ENCODE assay signal across 52 mouse cellular contexts in genomic region chr10:77738929-77739328, GRCm38 (mm10). TPM values are rescaled to one million over a fixed set of nuclear protein-coding genes. Genes with fewer than 3 reads are reported as not detected.
"Had no signal": no experiment of that assay in that cellular context is flagged by ENCODE, and none has a peak within 500 bp of the region (broad histone marks: within the 10 kb centered on the region; RNA-seq: fewer than 3 reads in every experiment).

No protein-coding gene starts in this region.

- H3K4me2 ChIP-seq: heart, embryonic 11.5 days; heart, embryonic 12.5 days; heart, embryonic 13.5 days; heart, embryonic 15.5 days; hindbrain, embryonic 12.5 days; hindbrain, embryonic 13.5 days; hindbrain, embryonic 14.5 days; hindbrain, embryonic 15.5 days; intestine, embryonic 15.5 days; kidney, embryonic 15.5 days had no signal

- H3K9ac ChIP-seq: heart, embryonic 12.5 days; heart, embryonic 13.5 days; heart, embryonic 15.5 days; hindbrain, embryonic 12.5 days; hindbrain, embryonic 13.5 days; hindbrain, embryonic 14.5 days; hindbrain, embryonic 15.5 days; intestine, embryonic 15.5 days; kidney, embryonic 15.5 days had no signal

- H3K4me1 ChIP-seq: heart, embryonic 12.5 days; heart, embryonic 13.5 days; heart, embryonic 15.5 days; hindbrain, embryonic 15.5 days; intestine, embryonic 15.5 days; kidney, embryonic 15.5 days had no signal

- H3K4me3 ChIP-seq: heart, embryonic 12.5 days; heart, embryonic 13.5 days; heart, embryonic 15.5 days; hindbrain, embryonic 10.5 days; hindbrain, embryonic 12.5 days; hindbrain, embryonic 13.5 days; hindbrain, embryonic 15.5 days; intestine, embryonic 15.5 days; kidney, embryonic 15.5 days; layer of hippocampus, adult 2 months; left cerebral cortex, adult 2 months had no signal

- H3K36me3 ChIP-seq: heart, embryonic 12.5 days; heart, embryonic 13.5 days; heart, embryonic 15.5 days; hindbrain, embryonic 10.5 days; hindbrain, embryonic 12.5 days; hindbrain, embryonic 13.5 days; hindbrain, embryonic 15.5 days; intestine, embryonic 15.5 days; kidney, embryonic 15.5 days had no signal

- DNase-seq: heart, postnatal 10 days; heart, postnatal 14 days; heart, postnatal 36 days; heart, postnatal 4 days; kidney, adult 11 months; kidney, adult 18-20 months; kidney, adult 2 months; kidney, adult 8-10 months; kidney, adult 9 months; kidney, postnatal 10 days; kidney, postnatal 14 days; kidney, postnatal 25 days; kidney, postnatal 36 days; kidney, postnatal 4 days; layer of hippocampus, adult 9-11 months; layer of hippocampus, postnatal 36 days had no signal

- H3K9me3 ChIP-seq: hindbrain, embryonic 15.5 days; kidney, embryonic 15.5 days had no signal

- H3K27me3 ChIP-seq: heart, embryonic 12.5 days; heart, embryonic 13.5 days; heart, embryonic 15.5 days; hindbrain, embryonic 12.5 days; hindbrain, embryonic 13.5 days; hindbrain, embryonic 15.5 days; intestine, embryonic 15.5 days; kidney, embryonic 15.5 days had no signal

- H3K27ac ChIP-seq: heart, embryonic 13.5 days; heart, embryonic 15.5 days; hindbrain, embryonic 10.5 days; hindbrain, embryonic 12.5 days; hindbrain, embryonic 13.5 days; hindbrain, embryonic 14.5 days; hindbrain, embryonic 15.5 days; hindbrain, postnatal 0 days; intestine, embryonic 15.5 days; kidney, embryonic 15.5 days; kidney, postnatal 0 days; layer of hippocampus, adult 2 months; left cerebral cortex, adult 2 months had no signal

RNA-seq across cellular contexts. Expression of gene Gm18596, which starts 3.5 kb away (rescaled TPM):
- total RNA-seq: heart, postnatal 10 days; heart, postnatal 14 days; heart, postnatal 25 days; heart, postnatal 36 days; heart, postnatal 4 days; hematopoietic stem cell, adult 5-6 weeks; hindbrain, postnatal 0 days; layer of hippocampus, adult 18-20 months; layer of hippocampus, adult 2 months; layer of hippocampus, adult 8-10 months; layer of hippocampus, postnatal 10 days; layer of hippocampus, postnatal 14 days; layer of hippocampus, postnatal 25 days; layer of hippocampus, postnatal 36 days; left cerebral cortex, adult 18-20 months; left cerebral cortex, adult 2 months; left cerebral cortex, adult 8-10 months had no signal
- polyA plus RNA-seq: heart, embryonic 11.5 days; heart, embryonic 12.5 days; heart, embryonic 13.5 days; heart, embryonic 14.5 days; heart, embryonic 15.5 days; heart, embryonic 16.5 days; heart, postnatal 0 days; hindbrain, embryonic 10.5 days; hindbrain, embryonic 11.5 days; hindbrain, embryonic 12.5 days; hindbrain, embryonic 13.5 days; hindbrain, embryonic 14.5 days; hindbrain, embryonic 15.5 days; hindbrain, embryonic 16.5 days; hindbrain, postnatal 0 days; inflammation-experienced regulatory T-cells, adult 6 months; intestine, embryonic 14.5 days; intestine, embryonic 15.5 days; intestine, embryonic 16.5 days; intestine, postnatal 0 days; kidney, adult 2 months; kidney, embryonic 14.5 days; kidney, embryonic 15.5 days; kidney, embryonic 16.5 days; kidney, postnatal 0 days; large intestine, adult 2 months had no signal

RNA-seq across cellular contexts. Expression of gene Gm9736, which starts 12.2 kb away (rescaled TPM):
- total RNA-seq: heart, postnatal 10 days; heart, postnatal 14 days; heart, postnatal 25 days; heart, postnatal 36 days; heart, postnatal 4 days; hematopoietic stem cell, adult 5-6 weeks; hindbrain, postnatal 0 days; layer of hippocampus, adult 18-20 months; layer of hippocampus, adult 2 months; layer of hippocampus, adult 8-10 months; layer of hippocampus, postnatal 10 days; layer of hippocampus, postnatal 14 days; layer of hippocampus, postnatal 25 days; layer of hippocampus, postnatal 36 days; left cerebral cortex, adult 18-20 months; left cerebral cortex, adult 2 months; left cerebral cortex, adult 8-10 months had no signal
- polyA plus RNA-seq: heart, embryonic 11.5 days; heart, embryonic 12.5 days; heart, embryonic 13.5 days; heart, embryonic 14.5 days; heart, embryonic 15.5 days; heart, embryonic 16.5 days; heart, postnatal 0 days; hindbrain, embryonic 10.5 days; hindbrain, embryonic 11.5 days; hindbrain, embryonic 12.5 days; hindbrain, embryonic 13.5 days; hindbrain, embryonic 14.5 days; hindbrain, embryonic 15.5 days; hindbrain, embryonic 16.5 days; hindbrain, postnatal 0 days; inflammation-experienced regulatory T-cells, adult 6 months; intestine, embryonic 14.5 days; intestine, embryonic 15.5 days; intestine, embryonic 16.5 days; intestine, postnatal 0 days; kidney, adult 2 months; kidney, embryonic 14.5 days; kidney, embryonic 15.5 days; kidney, embryonic 16.5 days; kidney, postnatal 0 days; large intestine, adult 2 months had no signal

RNA-seq across cellular contexts. Expression of gene Gm10100, which starts 12.6 kb away (rescaled TPM):
- total RNA-seq: heart, postnatal 10 days; heart, postnatal 14 days; heart, postnatal 25 days; heart, postnatal 36 days; heart, postnatal 4 days; hematopoietic stem cell, adult 5-6 weeks; hindbrain, postnatal 0 days; layer of hippocampus, adult 18-20 months; layer of hippocampus, adult 2 months; layer of hippocampus, adult 8-10 months; layer of hippocampus, postnatal 10 days; layer of hippocampus, postnatal 14 days; layer of hippocampus, postnatal 25 days; layer of hippocampus, postnatal 36 days; left cerebral cortex, adult 18-20 months; left cerebral cortex, adult 2 months; left cerebral cortex, adult 8-10 months had no signal
- polyA plus RNA-seq: heart, embryonic 11.5 days; heart, embryonic 12.5 days; heart, embryonic 13.5 days; heart, embryonic 14.5 days; heart, embryonic 15.5 days; heart, embryonic 16.5 days; heart, postnatal 0 days; hindbrain, embryonic 10.5 days; hindbrain, embryonic 11.5 days; hindbrain, embryonic 12.5 days; hindbrain, embryonic 13.5 days; hindbrain, embryonic 14.5 days; hindbrain, embryonic 15.5 days; hindbrain, embryonic 16.5 days; hindbrain, postnatal 0 days; inflammation-experienced regulatory T-cells, adult 6 months; intestine, embryonic 14.5 days; intestine, embryonic 15.5 days; intestine, embryonic 16.5 days; intestine, postnatal 0 days; kidney, adult 2 months; kidney, embryonic 14.5 days; kidney, embryonic 15.5 days; kidney, embryonic 16.5 days; kidney, postnatal 0 days; large intestine, adult 2 months had no signal

RNA-seq across cellular contexts. Expression of gene Krtap12-1, which starts 18.5 kb away (rescaled TPM):
- total RNA-seq: heart, postnatal 10 days; heart, postnatal 14 days; heart, postnatal 25 days; heart, postnatal 36 days; heart, postnatal 4 days; hematopoietic stem cell, adult 5-6 weeks; hindbrain, postnatal 0 days; layer of hippocampus, adult 18-20 months; layer of hippocampus, adult 2 months; layer of hippocampus, adult 8-10 months; layer of hippocampus, postnatal 10 days; layer of hippocampus, postnatal 14 days; layer of hippocampus, postnatal 25 days; layer of hippocampus, postnatal 36 days; left cerebral cortex, adult 18-20 months; left cerebral cortex, adult 2 months; left cerebral cortex, adult 8-10 months had no signal
- polyA plus RNA-seq: heart, embryonic 11.5 days; heart, embryonic 12.5 days; heart, embryonic 13.5 days; heart, embryonic 14.5 days; heart, embryonic 15.5 days; heart, embryonic 16.5 days; heart, postnatal 0 days; hindbrain, embryonic 10.5 days; hindbrain, embryonic 11.5 days; hindbrain, embryonic 12.5 days; hindbrain, embryonic 13.5 days; hindbrain, embryonic 14.5 days; hindbrain, embryonic 15.5 days; hindbrain, embryonic 16.5 days; hindbrain, postnatal 0 days; inflammation-experienced regulatory T-cells, adult 6 months; intestine, embryonic 14.5 days; intestine, embryonic 15.5 days; intestine, embryonic 16.5 days; intestine, postnatal 0 days; kidney, adult 2 months; kidney, embryonic 14.5 days; kidney, embryonic 15.5 days; kidney, embryonic 16.5 days; kidney, postnatal 0 days; large intestine, adult 2 months had no signal

RNA-seq across cellular contexts. Expression of gene Gm3233, which starts 20.6 kb away (rescaled TPM):
- total RNA-seq: heart, postnatal 10 days; heart, postnatal 14 days; heart, postnatal 25 days; heart, postnatal 36 days; heart, postnatal 4 days; hematopoietic stem cell, adult 5-6 weeks; hindbrain, postnatal 0 days; layer of hippocampus, adult 18-20 months; layer of hippocampus, adult 2 months; layer of hippocampus, adult 8-10 months; layer of hippocampus, postnatal 10 days; layer of hippocampus, postnatal 14 days; layer of hippocampus, postnatal 25 days; layer of hippocampus, postnatal 36 days; left cerebral cortex, adult 18-20 months; left cerebral cortex, adult 2 months; left cerebral cortex, adult 8-10 months had no signal
- polyA plus RNA-seq: heart, embryonic 11.5 days; heart, embryonic 12.5 days; heart, embryonic 13.5 days; heart, embryonic 14.5 days; heart, embryonic 15.5 days; heart, embryonic 16.5 days; heart, postnatal 0 days; hindbrain, embryonic 10.5 days; hindbrain, embryonic 11.5 days; hindbrain, embryonic 12.5 days; hindbrain, embryonic 13.5 days; hindbrain, embryonic 14.5 days; hindbrain, embryonic 15.5 days; hindbrain, embryonic 16.5 days; hindbrain, postnatal 0 days; inflammation-experienced regulatory T-cells, adult 6 months; intestine, embryonic 14.5 days; intestine, embryonic 15.5 days; intestine, embryonic 16.5 days; intestine, postnatal 0 days; kidney, adult 2 months; kidney, embryonic 14.5 days; kidney, embryonic 15.5 days; kidney, embryonic 16.5 days; kidney, postnatal 0 days; large intestine, adult 2 months had no signal
